Mouse (Mus musculus): ENCODE measurements around the gene Bhmt2.
A peak's percentile ranks its signal among the peaks of the same experiment; 100 is the strongest.

Gene Bhmt2

DNA sequence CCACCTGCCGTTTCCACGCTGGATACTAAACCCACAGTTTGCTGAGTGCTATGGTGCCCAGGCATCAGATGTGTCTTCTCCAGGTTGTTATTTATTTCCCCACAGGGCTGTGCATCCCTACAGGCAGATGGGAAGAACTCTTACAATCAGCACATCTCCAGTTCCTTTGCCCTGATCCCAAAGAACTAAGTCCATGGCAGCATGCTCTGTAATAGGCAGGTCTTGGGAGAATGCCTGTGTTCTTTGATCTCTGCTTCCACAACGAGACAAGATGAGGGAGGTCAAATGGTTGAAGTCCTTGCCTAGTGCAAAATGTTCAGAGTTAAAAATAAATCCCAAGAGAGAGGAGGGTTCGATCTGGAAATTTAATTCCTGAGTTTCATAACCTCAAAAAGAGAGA is 34.5 kb downstream of the Bhmt2 start:
- DNase-seq (ENCODE audit: low spot score in 2 of 2): no peak

- DNase-seq (ENCODE audit: low spot score in 2 of 2): no peak
These were observed 36.5 kb downstream of the Bhmt2 start, which contains the start of gene Bhmt for GRCm38 (mm10) chr13:93637282-93638245. TSS of gene Bhmt (minus strand) at chr13:93637961.

- no peak for DNase-seq (ENCODE audit: low spot score in 2 of 2)
These were observed 37.5 kb downstream of the Bhmt2 start for GRCm38 (mm10) chr13:93636561-93636960.

DNA sequence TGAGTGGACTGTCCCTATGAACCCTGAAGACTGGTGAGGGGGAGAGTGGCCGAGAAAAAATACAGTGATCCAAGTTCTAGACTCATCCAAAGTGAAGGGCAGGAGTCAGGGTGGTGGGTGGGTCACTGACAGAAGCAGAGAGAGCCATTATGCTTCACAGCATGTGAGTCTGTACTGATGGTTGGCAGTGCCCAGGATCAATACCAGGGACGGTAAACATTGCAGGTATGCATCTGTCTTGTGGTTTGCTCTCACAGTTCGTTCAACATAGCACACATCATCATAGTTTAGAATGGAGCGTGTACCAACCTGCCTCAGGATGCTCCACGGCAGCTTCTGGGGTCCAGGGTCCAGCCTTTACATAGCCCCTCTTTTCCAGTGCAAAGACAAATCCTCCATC is 41.2 kb downstream of the Bhmt2 start:
- DNase-seq (ENCODE audit: low spot score in 2 of 2): no peak

- no peak for DNase-seq (ENCODE audit: low spot score in 2 of 2)
These were observed 43.0 kb downstream of the Bhmt2 start for GRCm38 (mm10) chr13:93630941-93631705.

DNA sequence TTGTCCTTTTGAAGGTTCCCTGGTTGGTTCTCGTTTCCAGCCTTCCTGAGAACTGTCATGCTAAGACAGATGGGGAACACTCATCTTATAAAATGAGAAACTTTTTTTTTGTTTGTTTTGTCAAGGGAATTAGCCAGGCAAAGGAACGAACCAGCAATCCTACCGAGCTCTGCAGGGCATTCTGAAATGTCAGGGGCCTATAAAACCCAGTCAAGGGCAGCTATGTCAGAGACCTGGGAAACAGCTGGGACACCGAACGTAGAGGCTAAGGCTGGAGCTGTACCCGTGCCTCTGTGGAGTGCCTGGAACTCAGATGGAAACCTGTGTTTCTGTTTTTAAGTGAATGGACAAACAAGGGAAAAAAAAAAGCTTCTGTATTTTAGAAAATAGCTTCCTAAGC is 45.2 kb downstream of the Bhmt2 start:
- no peak for DNase-seq (ENCODE audit: low spot score in 2 of 2)

- DNase-seq (ENCODE audit: low spot score in 2 of 2): no peak
These were observed 59.6 kb downstream of the Bhmt2 start for GRCm38 (mm10) chr13:93614361-93614948.

DNA sequence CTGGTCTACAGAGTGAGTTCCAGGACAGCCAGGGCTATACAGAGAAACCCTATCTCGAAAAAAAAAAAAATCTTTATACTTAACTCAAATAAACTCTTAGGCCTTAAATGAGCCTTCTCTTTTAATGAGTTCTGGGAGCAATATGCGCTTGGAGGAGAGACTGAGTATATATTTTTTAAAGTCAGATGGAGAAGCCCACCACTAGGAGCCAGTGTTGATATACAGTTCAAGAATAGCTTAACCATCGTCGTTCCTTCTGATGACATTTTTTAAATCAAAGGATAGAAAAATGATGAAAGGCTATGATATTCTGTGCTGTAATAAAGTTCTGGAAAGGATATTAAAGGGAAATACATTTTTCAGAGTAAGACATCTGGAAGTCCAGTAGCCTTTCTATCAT is 60.3 kb downstream of the Bhmt2 start:
- no peak for DNase-seq (ENCODE audit: low spot score in 2 of 2)

GRCm38 (mm10) chr13:93612660-93613607 is 61.2 kb downstream of the Bhmt2 start:
- peak in 1 of 2 experiments; percentile 55 for DNase-seq (ENCODE audit: low spot score in 2 of 2)

DNA sequence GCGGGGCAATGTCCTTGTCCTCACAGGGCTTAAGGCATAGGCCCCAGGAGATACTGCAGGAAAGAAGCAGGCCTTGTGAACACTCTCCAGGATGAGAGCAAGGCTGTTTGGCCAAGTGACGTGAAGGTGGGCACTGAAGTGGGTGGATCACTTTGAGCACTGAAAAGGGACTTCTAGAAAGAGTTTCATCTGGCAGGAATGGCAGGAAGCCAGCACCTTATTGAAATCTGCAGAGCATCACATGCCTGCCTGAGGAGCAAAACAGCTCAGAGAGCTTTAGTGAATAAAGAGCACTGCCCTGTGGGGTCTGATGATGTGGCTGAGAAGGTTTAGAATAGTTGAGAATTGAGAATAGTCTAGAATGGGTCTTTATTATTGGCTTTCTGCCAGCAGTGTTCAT is 65.6 kb downstream of the Bhmt2 start:
- DNase-seq (ENCODE audit: low spot score in 2 of 2): no peak

DNA sequence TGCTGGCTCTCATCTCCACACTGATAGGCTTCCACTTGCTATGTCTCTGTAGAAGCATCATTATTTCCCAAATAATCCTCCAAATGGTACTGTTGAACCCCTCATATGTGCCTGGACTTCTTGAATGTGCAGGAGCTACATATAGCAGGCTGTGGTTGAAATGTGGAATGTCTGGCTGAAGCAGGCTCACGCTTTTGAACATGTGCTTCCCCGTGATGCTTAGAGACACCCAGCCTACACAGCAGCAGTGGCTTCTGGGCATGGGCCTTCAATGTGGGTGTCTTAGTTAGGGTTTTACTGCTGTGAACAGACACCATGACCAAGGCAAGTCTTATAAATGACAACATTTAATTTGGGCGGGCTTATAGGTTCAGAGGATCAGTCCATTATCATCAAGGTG is 66.4 kb downstream of the Bhmt2 start:
- DNase-seq (ENCODE audit: low spot score in 2 of 2): no peak

GRCm38 (mm10) chr13:93606868-93607578 is 67.1 kb downstream of the Bhmt2 start:
- DNase-seq (ENCODE audit: low spot score in 2 of 2): no peak
